Mouse (Mus musculus) brain, embryonic 14.5 days (tissue): ENCODE measurements around the gene Ric3. TPM values are rescaled to one million over a fixed set of nuclear protein-coding genes. Genes with fewer than 3 reads are reported as not detected.
"Not testable (repeated sequence)": the region's sequence is repeated elsewhere in the genome, so short reads cannot be mapped to it uniquely, and the experiment has no call there.

Source experiments
- DNase-seq: peaks from one replicate; pipeline ENCODE4 v3.0.0-alpha.2; 2011; ENCODE audit warnings: low read depth
- CTCF ChIP-seq: fragments of 200-500 bp; IDR thresholded peaks from 2 replicates; pipeline ENCODE4 v1.5.1; 2012; ENCODE audit warnings: inconsistent platforms, mild to moderate bottlenecking, moderate library complexity, borderline replicate concordance; ENCODE audit not compliant: insufficient read depth, insufficient read length; ENCODE audit errors: extremely low read depth
- POLR2A ChIP-seq: fragments of 200-500 bp; IDR thresholded peaks from 2 replicates; pipeline ENCODE4 v1.6.1; 2012; ENCODE audit warnings: mild to moderate bottlenecking, inconsistent platforms, borderline replicate concordance; ENCODE audit not compliant: poor library complexity, insufficient read depth, insufficient read length, severe bottlenecking; ENCODE audit errors: extremely low read depth
- polyA plus RNA-seq: library from polyadenylated mRNA; depleted of rRNA; stranded (reverse); fragments of >200 nt; gene quantifications from 2 replicates; pipeline ENCODE4 v1.2.3, GENCODE M21; 2012; rRNA removed

The Ric3 gene
- polyA plus RNA-seq = 22.3 and 25.0 TPM in 2 replicates

DNA sequence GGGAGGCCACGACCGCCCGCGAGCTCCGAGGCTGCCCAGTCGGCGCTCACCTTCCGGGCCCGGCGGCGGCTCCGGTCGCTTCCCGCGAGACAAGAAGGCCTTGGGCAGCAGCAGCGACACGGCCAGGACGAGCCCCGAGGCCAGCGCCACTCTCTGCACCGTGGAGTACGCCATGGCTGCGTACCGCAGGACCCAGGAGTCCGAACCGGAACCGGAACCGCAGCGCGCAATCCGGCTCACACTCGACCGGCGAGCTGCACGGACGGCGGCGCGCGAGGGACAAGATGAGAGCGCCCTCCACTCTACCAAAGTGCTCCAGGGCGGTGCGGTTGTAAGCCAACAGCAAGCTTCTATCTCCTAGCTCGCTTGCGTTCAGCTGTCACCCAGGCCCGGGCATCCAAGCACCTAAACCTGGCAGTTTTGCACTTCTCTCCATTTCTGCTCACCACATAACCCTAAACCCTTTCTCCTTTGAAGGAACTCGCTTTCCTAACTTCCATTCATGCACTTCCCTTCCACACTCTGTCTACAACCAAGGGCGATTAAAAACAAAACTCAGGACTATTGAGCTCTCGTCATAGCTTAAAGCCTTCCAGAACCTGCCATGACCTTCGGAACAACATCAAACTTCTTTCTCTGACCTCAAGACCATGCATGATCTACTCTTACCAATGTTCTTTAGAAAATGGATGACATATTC lies at the start of gene Ric3:
Gene Ric3 (minus strand): TSS at position 219 of the 700 bp plus-strand sequence.
- DNase-seq = peak; percentile 92
- TF ChIP-seq POLR2A (peak; percentile 58; the same call in 1 of the 2 replicates), CTCF (no peak)

DNA sequence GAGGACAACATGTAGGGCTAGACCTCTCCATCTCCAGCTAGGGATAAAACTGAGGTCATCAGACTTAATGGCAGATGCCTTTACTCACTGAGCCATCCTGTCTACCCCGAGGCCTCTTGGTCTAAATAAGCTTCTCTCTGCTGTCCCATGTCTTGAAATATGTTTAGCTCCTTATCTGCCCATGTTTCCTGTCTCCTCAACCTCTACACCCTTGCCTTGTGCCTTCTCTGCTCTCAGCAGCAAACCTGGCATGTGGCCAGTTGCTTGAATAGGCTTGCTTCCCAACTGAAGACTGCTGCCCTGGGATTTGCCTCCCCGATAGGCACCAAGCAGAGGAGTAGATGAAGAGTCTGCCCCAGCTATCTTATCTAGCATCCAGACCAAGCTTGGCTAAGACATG lies 48.4 kb upstream of the Ric3 start:
- TF ChIP-seq POLR2A = no peak
- no peak for TF ChIP-seq CTCF
- DNase-seq = no peak

DNA sequence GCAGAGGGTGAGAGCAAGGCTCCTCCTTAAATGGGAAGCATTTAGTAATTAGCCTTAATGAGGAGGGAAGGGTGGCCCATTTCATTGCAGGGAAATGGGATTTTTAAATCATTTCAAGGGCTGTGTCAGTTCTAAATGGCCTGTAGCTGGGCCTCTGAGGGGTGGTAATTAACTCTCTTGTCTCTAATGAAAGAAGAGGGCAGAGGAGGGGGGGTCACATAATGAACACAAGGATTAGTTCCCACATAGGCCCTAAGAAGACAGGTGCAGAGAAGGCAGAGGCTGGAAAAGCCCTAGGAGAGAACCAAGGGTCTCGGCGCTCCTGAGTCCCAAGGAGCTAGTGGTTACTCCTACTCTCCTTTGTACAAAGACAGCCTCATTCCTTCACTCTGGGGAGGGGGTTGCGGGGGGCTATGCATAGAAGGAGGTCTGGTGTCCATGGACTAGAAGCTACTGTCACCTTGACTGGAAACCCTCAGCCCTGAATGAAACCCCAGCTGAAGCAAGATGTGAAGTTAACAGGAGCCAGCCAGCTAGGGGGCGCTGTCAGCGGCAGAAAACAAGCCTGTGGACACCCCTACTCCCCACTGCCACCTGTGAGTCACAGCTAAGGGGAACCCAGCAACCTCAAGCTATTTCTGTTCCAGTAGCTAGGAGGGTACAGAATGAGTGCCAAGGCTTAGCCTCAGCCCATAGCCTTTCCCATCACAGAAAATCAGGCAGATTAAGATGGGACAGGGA lies 47.0 kb upstream of the Ric3 start:
- peak; percentile 28; the same call in 1 of the 2 replicates for TF ChIP-seq CTCF
- no peak for TF ChIP-seq POLR2A
- DNase-seq = peak; percentile 70

DNA sequence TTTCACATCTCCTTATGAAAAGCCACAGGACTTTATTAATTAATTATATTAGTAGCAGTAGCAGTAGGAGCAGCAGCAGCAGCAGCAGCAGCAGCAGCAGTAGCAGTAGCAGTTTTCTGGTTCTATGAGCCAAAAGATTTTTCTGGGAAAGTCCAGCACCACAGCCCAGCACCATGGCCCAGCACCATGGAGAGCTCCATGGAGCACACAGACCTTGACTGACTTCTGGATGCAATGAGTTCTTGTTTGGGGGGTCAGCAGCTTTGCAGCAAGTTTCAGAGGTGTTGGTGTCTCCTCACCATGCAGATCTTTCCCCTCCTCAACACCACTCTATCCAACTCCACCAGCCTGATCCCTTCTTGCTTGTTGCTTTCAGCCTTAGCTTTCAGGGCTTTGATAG lies 46.3 kb upstream of the Ric3 start:
- DNase-seq = no peak
- TF ChIP-seq CTCF = no peak
- TF ChIP-seq POLR2A = no peak

DNA sequence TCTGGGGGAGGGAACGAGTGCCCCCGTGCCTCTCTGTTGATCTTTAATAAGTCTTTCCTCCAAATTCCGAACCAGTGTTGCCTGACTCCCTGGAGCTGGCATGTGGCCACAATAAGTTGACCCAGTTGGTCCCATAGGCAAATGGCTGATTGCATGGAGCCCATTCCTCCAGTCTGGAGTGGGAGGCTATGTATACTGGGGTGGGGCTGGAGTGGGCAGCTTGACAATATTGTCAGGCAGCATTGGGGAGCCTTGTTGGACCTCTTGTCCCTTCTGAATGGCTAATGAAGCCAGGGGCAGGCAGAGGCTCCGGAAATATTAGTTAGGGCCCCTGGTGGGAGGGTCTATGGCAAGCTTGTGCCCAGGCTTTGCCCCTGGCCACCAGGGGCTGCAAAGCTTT lies 32.8 kb upstream of the Ric3 start:
- DNase-seq = peak; percentile 47

DNA sequence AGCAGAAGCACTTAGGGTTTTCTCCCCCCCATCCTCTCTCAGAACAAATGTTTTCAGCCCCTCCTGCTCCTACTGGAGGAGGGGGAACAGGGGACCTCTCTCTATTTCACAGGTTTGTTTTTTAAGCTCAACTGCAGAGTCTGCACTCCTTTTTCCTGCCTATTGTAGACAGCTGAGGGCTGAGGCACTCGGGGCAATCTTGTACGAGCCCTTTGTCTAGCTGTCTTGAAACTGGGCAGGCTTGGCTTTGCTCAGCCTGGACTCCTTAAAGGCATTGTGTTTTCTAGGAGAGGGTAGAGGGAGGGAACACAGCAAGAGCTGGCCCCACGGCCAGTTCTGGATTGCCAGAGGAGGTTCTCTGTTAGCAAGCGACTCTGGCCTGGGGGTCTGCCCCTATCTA lies 32.4 kb upstream of the Ric3 start:
- not testable (repeated sequence) for DNase-seq

More for the DNA sequence above, 32.8 kb upstream of the Ric3 start:
- no peak for TF ChIP-seq CTCF
- TF ChIP-seq POLR2A = no peak

DNA sequence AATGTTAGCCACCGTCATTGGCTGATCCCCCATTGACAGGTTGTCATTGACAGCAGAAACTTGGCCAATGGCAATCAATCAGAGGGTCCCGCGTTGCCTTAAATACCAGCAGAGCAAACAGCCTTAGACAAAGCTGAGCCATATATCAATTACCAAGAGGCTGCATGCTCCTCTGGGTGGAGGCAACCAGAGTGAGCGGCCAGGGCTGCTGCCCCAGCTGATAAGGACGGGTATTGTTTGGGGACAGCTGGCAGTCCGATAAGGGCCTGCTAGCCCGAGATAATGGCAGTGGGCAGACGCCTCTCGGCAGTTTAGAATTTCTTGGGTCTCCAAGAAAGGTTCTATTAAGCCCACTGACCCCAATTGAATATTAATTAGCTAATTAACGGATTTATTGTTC lies 31.8 kb upstream of the Ric3 start:
- DNase-seq = peak; percentile 91

DNA sequence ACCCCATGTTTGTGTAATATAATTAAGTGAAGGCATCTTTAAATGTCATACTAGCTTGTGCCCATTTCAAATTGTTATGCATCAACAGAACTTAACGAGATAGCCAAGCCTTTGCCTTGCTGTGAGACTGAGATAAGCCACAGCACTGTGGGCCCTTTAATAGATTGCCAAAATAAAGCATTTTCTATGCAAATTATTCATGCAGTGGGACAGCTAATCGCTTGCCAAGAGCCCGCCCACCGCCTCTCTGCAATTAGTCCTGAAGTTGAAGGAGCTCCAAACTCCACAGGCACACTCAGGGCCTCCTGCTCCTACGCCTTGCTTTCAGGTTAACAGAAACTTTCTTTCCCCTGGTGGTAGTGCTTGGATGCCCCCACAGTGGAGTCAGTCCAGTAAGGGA lies 27.9 kb upstream of the Ric3 start:
- TF ChIP-seq CTCF (no peak), POLR2A (no peak)
- DNase-seq = peak; percentile 95

More for the DNA sequence above, 31.8 kb upstream of the Ric3 start:
- no peak for TF ChIP-seq POLR2A
- TF ChIP-seq CTCF = no peak

DNA sequence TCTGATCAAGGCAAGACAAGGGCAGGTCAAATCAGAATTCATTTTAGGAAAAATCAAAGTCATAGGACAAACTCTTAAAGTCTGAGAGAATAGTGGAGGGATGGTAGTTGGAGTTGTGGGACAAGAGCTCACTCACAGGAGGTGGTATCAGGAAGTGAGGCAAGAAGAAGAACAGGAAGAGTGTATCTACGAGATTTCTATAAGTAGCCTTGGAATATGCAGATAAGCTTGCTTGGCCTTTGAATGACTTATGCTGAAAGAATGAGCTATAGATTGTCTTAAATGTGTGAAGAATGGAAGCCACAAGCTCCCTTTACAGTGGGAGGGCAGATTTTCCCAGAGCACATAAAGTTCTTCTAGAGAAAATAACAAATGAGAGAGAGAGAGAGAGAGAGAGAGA lies 21.8 kb upstream of the Ric3 start:
- TF ChIP-seq POLR2A (no peak), CTCF (no peak)
- no peak for DNase-seq

DNA sequence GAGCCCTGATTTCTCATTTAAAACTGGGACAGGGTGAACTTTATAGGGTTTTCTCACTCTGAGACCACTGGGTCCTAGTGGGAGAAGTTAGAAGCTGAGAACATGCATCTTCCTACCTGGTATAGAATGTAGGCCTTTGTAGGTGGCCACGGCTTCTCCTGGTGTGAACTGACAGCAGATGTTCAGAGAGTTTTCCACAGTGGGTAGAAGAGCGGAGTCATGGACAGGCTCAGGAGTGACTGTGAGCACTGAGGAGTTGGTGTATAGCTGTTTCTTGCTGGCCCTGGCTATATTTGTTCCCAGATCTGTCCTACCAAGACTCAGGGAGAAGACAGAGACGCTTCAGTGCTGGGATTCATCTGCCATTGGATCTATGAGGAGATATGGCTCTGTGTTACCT lies 18.0 kb upstream of the Ric3 start:
- TF ChIP-seq CTCF (no peak), POLR2A (no peak)

DNA sequence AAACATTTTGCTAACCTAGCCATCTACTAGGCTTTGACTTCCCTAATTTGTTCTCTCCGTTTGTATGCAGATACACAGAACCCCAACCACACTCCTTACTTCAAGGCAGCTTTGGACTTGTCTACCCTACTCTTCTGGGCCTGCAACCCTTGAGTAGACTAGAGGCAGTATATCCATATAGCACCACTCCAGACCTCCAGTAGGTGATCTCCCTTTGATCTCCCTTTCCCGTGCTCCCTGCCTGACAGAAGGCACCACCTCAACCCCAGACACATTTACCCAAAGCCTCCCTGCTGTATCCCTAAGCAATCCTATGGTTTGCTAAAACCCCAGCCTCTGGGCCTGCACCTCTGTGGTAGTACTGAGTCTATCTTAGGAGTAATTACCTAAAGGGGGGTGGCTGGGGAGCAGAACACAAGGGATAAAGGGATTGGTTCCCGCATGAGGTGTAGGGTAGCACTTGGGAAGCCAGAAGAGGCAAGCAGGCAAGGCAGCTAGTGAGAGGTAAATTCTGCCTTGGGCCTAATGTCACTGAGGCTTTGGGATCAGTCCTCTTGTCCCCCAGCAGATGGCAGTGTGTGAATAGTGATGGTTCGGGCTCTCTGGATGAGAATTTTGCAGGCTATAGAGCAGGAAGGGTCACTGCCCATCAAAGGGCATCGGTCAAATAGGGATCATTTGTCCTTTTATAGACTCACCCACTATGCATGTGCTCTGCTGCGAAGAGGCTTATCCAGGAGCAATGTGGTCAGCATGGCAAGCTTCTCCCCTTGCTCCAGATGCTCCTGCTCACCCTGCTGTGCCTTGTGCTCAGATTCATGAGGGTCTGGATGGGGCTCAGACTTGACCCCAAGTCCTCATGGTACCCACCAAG lies 15.3 kb upstream of the Ric3 start:
- TF ChIP-seq POLR2A = no peak
- peak; percentile 83 for TF ChIP-seq CTCF
- DNase-seq = peak; percentile 76

More for the DNA sequence above, 18.0 kb upstream of the Ric3 start:
- DNase-seq = no peak

DNA sequence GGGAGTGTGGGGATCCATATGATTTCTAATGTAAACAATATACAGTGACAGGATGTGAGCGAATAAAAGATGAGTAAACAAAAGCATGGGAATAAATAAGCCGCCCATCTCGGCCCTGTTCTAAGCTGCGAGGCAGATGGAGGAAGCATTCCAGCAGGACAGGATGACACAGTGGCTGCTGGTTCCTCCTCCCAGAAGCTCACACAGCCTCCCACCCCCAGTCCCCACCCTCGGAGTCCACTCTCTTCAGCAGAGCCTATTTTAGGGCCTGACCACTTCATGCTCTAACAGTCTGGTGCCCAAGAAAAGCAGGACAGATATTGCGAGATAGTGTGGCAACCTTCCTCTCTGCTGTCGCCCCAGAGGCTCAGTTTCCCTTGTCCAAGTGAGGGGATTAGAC lies 14.1 kb upstream of the Ric3 start:
- DNase-seq = no peak

More for the DNA sequence above, 14.1 kb upstream of the Ric3 start:
- TF ChIP-seq POLR2A (no peak), CTCF (no peak)
